Mouse (Mus musculus) left cerebral cortex, adult 8-10 months (tissue): Measurements from ENCODE around the gene Espn. TPM values are rescaled to one million over a fixed set of nuclear protein-coding genes. Genes with fewer than 3 reads are reported as not detected.

Experiments used
- DNase-seq, 2 experiments: peaks; one replicate each; pipeline ENCODE4 v3.0.0; 2022; ENCODE audit warnings: low spot score in 2 of 2
- total RNA-seq, 4 experiments: library from RNA; stranded (reverse); gene quantifications; 2 replicates each; pipeline ENCODE4 v1.2.4; 2022

Espn gene
- 1 to 10 TPM; 2.1 to 3.2 (median 2.6) TPM for total RNA-seq

- no peak for DNase-seq
Measured at GRCm38 (mm10) chr4:152151966-152152544, at the start of gene Espn. Gene Espn, minus strand, starts transcription at chr4:152152371.

- no peak for DNase-seq
Measured at GRCm38 (mm10) chr4:152201492-152201891, 49.3 kb upstream of the Espn start.

- DNase-seq = no peak
Measured at GRCm38 (mm10) chr4:152199617-152200016, 47.4 kb upstream of the Espn start.

GRCm38 (mm10) chr4:152197545-152197944 lies 45.4 kb upstream of the Espn start:
- DNase-seq = no peak

DNA sequence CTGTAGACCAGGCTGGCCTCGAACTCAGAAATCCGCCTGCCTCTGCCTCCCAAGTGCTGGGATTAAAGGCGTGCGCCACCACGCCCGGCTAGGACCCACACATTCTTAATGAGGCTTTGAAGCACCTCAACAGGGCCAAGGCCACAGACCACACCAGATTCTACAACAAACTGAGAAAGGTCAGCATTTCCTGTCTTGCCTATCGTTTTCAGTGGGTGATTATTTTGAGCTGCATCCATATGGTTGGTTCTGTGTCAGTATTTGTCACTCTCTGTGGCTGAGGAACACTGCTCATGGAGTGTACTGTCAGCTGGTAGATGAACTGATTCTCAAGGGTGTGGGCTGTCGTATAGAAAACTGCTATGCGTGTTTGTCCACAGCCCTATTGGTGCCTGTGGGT lies 44.1 kb upstream of the Espn start:
- DNase-seq = no peak

GRCm38 (mm10) chr4:152194476-152195175 lies 42.5 kb upstream of the Espn start:
- no peak for DNase-seq

DNA sequence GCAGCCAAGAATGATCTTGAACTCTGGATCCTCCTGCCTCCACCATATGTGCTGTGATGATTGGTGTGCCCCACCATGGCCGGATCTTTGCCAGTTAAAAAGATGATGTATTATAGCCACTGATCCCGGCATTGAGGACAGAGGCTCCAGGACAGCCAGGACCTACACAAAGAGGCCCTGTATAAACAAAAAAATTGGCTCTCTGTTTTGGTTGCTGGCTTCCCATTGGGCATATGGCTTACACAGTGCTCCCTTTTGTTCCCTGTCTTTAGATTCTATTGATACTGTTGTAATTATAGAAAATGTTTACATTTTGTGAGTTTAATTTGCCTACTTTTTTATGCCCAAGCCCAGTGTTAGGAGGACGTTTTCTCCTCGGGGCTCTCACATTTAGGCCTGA lies 40.4 kb upstream of the Espn start:
- no peak for DNase-seq

DNA sequence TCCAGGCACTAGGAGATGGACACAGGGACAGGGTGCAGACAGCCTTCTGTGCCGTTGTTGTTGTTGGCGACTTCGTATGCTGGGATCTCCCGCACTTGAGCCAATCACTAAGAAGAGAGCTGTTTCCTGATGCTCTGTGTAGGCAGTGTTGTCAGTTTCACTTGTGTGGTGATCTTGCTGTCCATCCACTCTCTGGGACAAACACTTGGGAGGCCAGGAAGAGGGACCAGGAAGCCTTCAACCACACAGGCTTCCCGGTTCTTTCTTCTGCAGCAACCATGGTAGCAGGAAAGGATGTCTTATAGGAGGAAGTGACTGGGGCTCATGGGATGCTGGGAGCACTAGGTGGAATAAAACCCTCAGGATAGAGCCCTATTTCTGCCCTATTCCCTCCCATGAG lies 38.5 kb upstream of the Espn start:
- DNase-seq = no peak

DNA sequence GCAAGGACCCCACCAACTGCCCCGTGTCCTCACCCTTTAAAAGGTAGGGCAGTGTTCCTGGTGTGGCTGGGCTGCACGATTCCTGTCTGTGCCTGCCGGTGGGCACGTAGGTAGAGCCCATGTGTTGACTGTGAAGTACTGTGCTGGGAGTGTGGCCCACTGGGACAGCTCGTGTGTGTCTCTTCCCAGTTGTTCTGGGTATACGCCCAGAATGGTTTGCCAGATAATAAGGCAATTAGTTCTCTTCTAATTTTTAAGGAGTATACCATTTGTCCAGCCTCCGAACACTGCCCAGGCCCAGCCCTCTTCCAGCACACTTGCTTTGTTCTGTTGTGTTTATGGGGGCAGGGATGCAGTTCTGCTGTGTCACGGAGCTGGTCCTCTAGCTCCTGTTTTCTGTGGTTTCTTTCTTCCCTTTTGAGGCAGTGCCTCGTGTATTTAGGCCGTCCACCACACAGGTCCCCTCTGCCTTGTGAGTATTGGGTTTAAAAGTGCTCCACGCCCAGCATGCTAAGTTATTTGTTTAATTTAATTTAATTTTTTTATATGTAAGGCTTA lies 38.0 kb upstream of the Espn start:
- no peak for DNase-seq

GRCm38 (mm10) chr4:152189691-152190090 lies 37.5 kb upstream of the Espn start:
- no peak for DNase-seq

DNA sequence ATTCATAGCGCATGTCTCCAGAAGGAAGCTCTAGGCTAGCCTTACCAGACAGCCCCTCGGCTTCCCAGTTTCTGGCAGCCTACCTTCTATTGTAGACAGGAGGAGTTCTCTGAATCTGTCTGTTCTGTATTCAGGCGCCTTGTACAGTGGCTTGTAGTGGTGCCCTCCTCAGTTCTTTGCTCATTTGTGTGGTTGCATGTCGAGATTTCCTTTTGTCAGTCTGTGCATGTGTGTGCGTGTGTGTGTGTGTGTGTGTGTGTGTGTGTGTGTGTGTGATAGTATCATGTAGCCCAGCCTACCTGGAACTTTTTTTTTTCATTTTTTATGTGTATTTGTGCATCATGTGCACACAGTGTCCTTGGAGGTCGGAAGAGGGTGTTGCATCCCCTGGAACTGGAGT lies 36.9 kb upstream of the Espn start:
- DNase-seq = no peak

- DNase-seq = no peak
Measured at GRCm38 (mm10) chr4:152188651-152189050, 36.5 kb upstream of the Espn start.

DNA sequence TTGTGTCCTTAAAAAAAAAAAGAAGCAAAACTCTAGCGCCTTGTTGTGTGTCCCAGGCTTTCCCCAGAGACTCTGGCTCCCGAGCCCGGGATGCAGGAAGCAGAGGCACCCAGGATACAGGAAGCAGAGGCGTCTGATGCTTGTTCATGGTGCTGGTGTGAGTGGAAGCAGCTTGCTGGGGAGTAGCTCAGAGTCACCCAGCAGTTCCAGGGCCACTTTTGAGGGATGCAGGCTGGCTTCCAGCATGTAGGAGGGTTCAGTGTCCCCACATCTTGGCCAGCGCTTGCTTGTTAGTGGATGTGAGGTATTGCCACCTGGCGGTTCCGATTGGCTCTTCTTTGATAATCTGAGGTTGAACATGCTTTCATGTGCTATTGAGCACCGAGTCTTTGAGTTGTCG lies 35.0 kb upstream of the Espn start:
- DNase-seq = no peak

GRCm38 (mm10) chr4:152186205-152187082 lies 34.3 kb upstream of the Espn start:
- no peak for DNase-seq

GRCm38 (mm10) chr4:152185510-152186204 lies 33.5 kb upstream of the Espn start:
- no peak for DNase-seq

DNA sequence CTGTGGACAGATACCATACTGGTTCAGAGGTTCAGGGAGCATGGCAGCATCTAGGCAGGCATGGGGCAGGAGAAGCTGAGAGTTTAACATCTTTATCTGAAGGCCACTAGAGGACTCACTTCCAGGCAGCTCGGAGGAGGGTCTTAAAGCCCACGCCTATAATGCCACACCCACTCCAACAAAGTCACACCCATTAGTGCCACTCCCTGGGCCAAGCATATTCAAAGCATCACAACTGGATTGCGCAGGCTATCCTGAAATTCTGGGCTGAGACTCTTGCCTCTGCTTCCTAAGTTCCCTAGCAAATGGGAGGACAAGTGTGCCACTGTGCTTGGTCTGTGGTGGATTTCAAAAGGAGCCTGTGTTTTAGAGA lies 33.0 kb upstream of the Espn start:
- DNase-seq = no peak

DNA sequence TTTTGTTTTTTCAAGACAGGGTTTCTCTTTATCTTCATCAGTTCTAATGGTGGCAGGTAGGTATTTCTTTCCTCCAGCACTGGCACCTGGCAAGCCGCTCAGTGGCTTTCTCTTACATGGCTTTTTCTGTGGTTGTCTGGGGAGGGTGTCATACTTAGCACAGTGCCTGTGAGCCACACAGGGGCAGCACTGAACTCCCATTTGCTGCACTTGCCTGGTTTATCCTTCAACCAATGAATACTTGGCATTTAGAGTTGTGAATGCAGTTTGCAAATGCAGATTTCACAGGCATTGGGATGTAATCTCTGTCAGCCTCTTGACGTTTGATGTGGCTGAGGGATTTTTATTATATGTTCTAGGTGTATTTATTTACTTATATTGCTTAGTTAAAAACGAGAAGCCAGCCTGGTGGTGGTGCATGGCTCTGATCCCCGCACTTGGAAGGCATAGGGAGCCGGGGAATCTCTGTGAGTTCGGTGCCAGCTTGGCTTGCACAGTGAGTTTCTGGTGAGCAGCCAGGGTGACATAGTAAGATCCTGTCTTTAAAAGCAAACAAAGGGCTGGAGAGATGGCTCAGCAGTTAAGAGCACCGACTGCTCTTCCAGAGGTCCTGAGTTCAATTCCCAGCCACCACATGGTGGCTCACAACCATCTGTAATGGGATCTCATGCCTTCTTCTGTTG lies 32.3 kb upstream of the Espn start:
- no peak for DNase-seq

DNA sequence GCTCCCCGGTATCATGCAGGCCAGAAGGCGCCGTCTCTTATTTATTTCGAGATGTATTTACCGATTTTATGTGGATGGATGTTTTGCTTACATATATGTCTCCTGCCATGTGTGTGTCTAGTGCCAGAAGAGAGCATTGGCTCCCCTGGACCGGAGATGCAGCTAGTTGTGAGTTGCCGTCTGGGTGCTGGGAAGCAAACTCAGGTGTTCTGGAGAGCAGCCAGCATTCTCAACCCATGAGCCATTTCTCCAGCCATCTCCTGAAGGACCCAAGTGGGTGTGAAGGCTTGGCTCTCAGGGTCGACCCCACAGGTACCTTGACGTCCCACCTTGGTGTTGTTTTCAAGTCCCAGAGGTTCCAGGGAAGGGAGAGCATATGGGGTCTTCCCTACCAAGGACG lies 30.0 kb upstream of the Espn start:
- no peak for DNase-seq

DNA sequence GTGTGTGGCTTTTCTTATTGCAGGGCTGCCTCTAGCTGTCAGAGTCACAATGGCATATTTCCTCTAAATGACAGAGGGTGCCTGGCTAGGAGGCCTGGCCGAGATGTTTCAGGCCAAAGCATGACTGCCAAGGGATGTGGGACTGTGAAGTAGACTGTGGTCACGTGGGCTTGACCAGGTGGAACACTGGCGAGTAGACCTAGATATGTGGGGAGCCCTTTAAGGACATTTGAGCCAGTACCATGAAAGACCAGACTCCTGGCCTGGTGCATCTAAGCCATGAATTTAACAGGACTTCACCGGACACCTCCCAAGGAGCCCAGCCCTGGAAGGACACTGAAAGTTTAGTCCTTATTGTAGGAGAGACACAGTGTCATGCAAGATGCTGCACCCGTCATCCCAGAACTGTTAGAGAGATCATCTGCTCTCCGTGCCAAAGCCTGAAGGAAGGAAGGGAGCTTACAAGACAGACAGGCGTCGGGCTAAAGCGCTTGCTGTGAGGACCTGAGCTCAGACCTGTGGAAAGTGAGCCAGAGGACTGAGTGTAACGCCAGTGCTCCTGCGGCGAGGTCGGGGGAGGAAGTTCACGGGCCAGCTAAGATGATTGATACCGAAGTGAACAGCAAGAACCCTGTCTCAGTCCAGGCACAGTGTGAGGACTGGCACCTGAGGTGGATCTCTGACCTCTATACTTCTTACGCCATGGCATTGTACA lies 27.9 kb upstream of the Espn start:
- DNase-seq = no peak
